Mouse (Mus musculus): ENCODE data around the gene Tmem201. TPM values are rescaled to one million over a fixed set of nuclear protein-coding genes. Genes with fewer than 3 reads are reported as not detected.
A peak's percentile ranks its signal among the peaks of the same experiment; 100 is the strongest.

Gene Tmem201
- total RNA-seq, 1 experiment from 2014 or later = 32.1 TPM

- no peak for DNase-seq
Measured at GRCm38 (mm10) chr4:149683875-149684274, 54.0 kb downstream of the Tmem201 start.

DNA sequence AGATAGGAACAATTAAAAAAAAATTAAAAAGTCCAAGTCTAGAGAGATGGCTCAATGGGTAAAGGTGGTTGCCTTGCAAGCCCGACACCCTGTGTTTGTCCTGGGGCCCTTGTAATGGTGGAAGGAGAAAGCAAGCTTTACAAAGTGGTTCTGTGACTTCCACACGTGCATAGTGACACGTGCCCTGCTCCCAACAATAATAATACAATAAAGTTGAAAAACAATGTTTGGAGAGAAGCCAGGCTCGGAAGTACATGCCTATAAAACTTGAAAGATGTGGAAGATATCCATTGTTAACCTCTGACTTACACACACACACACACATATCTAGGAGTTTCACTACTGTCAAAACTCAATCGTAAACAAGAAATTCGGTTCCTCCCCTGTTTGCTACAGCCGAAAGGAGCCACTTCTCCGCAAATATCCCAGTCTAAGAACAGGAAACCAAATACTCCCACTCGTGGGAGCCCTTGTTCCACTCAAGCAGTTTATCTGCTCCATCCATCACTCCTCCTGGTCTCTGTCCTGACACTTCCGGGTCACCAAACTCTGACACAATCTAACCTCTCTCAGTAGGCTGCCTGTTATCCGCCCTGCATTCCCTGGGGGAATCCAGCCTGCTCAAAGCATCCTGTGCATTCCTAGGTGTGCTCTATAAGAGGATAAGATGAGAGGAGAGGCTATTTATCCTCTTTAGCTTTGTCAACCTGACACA is 58.6 kb downstream of the Tmem201 start:
- DNase-seq = no peak

- DNase-seq = no peak
Measured at GRCm38 (mm10) chr4:149678006-149678405, 59.8 kb downstream of the Tmem201 start.

DNA sequence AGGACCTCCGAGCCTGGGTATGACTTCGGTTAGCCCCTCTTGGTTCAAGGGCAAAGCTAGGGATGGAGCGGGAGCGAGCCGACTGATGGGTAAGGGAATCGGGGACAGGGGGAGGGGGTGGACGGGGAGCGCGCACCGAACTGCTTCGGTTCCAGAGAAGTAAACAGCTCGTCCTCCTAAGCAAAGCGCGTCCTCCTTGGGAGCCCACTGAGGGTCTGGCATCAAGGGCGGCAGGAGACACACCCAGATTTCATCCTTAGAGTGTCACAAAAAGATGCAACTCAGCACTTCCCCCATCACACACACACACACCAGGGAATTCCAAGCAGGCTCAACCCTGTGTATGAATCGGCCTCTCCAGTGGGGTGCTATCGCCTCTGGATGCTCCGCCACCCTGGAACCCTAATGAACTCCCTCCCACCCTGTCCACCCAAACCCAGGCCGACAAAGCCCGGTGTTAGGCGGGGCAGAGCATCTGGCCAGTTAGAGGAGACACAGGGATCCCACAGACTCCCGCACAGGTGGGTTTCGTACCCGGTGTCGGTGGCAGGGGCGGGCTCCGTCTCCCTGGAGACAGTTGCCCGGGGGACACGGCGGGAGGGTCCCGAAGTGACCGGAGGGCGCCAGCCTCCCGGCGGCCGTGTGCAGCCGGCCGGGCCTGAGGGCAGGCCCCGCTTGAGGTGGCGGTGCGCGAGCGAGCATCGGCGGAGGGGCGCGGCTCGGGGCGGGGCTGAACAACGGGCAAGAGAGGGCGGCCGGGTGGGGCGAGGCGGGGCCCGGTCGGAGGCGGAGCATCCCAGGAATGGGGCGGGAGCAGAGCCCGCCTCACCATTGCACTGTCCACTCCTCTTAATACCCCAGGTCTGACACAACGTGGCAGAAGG is 62.2 kb downstream of the Tmem201 start:
- peak; percentile 91 for DNase-seq

DNA sequence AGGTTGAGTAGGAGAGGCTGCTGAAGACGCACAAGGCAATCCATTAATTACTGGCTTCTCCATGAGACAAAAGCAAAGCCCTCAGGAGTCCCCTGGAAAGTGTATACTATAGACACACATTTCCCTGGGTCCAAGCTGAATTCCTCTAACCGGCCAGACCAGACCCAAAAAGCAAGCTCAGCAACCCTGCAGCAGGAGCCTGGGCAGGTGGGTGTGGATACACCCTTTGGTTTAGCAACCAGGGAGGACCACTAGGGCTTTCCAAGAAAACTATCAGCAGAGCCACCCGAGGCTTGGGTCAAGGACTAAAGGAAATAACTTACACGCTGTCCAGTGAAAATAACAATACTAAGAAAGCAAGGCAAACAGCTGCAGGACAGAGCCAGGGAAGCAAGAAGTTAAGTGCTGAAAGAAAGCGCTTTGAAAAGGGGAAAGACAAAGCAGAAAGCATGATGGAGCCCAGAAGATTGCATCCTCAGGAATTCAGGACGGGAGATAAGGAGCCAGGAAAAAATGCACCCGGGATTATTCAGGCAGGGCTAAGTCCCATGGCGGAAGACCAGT is 62.9 kb downstream of the Tmem201 start:
- DNase-seq = no peak

DNA sequence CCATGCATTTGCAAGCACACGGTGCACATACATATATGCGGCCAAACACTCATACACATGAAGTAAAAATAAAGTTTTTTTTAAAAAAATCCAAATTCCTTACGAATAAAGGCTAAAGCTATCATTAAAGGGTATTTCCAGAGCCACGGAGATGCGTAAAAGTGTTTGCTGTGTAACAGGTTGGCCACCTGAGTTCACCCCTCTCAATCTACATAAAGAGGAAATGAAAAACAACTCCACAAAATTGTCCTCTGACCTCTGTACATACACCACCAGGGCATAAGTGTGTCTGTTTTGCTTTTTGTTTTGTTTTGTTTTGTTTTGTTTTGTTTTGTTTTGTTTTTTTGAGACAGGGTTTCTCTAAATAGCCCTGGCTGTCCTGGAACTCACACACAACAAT is 65.1 kb downstream of the Tmem201 start:
- no peak for DNase-seq

DNA sequence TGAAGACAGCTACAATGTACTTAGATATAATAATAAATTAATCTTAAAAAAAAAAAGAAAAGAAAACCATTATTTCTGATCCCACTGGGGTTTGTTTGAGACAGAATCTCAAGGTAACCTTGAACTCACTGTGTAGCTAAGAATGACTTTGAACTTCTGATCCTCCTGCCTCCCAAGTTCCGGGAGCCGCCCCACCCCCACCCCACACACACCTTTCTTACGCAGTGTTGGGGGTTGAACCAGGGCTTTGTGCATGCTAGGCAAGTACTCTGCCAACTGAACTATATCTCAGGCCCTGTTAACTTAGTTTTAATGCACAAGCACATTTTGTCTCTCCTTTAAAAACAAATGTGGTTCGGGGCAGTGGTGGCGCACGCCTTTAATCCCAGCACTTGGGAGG is 66.7 kb downstream of the Tmem201 start:
- DNase-seq = no peak

DNA sequence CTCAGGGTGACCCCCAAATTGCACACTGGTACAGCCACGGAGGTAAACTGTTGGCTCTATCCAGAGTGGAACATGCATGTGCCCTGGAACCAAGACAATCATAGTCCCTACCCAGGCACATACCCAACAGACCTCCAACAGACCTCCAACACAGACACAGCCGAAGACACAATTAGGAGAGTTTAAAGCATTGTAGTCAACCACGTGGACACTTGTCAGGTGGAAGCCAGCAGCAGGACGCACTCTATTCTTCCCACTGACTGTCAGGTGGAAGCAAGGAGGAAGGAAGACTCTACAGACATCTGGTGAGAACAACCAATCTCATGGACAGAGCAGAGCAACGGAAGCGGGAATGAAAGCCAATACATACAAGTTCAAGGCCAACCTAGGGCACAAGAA is 72.2 kb downstream of the Tmem201 start:
- DNase-seq = no peak

Other genes starting within 250 kb of the Tmem201 start
- 31.8 and 34.5 TPM in 2 replicates for gene Ctnnbip1, start 219.8 kb downstream of the Tmem201 start, total RNA-seq (2021)
- gene Clstn1, start 151.6 kb downstream of the Tmem201 start, total RNA-seq (2021) = 69.1 and 76.7 TPM in 2 replicates
- gene Pik3cd, start 35.5 kb downstream of the Tmem201 start, total RNA-seq (2021) = 4.4 and 19.1 TPM in 2 replicates
- 30.6 and 36.6 TPM in 2 replicates for gene Slc25a33, start 36.2 kb upstream of the Tmem201 start, total RNA-seq (2021)
- 24.7 and 29.6 TPM in 2 replicates for gene Spsb1, start 217.0 kb upstream of the Tmem201 start, total RNA-seq (2021)